Mouse (Mus musculus) T-cell, adult 2 months (primary cell): ENCODE measurements around the gene H2al2a.
"Not testable (repeated sequence)": the region's sequence is repeated elsewhere in the genome, so short reads cannot be mapped to it uniquely, and the experiment has no call there.

ENCODE experiments used
- DNase-seq: peaks from one replicate; pipeline ENCODE4 v3.0.0; 2022; ENCODE audit warnings: low spot score

Gene H2al2a

GRCm38 (mm10) chr2:17977645-17978044 is 19.1 kb downstream of the H2al2a start:
- DNase-seq = not testable (repeated sequence)

GRCm38 (mm10) chr2:17975601-17976327 is 21.0 kb downstream of the H2al2a start:
- no peak for DNase-seq

GRCm38 (mm10) chr2:17973868-17974440 is 22.8 kb downstream of the H2al2a start:
- DNase-seq = no peak

GRCm38 (mm10) chr2:17973246-17973645 is 23.5 kb downstream of the H2al2a start:
- no peak for DNase-seq

- DNase-seq = no peak
Measured at GRCm38 (mm10) chr2:17972843-17973242, 23.9 kb downstream of the H2al2a start.

GRCm38 (mm10) chr2:17971407-17971806 is 25.4 kb downstream of the H2al2a start:
- no peak for DNase-seq

- no peak for DNase-seq
Measured at GRCm38 (mm10) chr2:17970662-17971061, 26.1 kb downstream of the H2al2a start.

GRCm38 (mm10) chr2:17970187-17970586 is 26.6 kb downstream of the H2al2a start:
- DNase-seq = no peak

GRCm38 (mm10) chr2:17968571-17968970 is 28.2 kb downstream of the H2al2a start:
- no peak for DNase-seq

- not testable (repeated sequence) for DNase-seq
Measured at GRCm38 (mm10) chr2:17968037-17968436, 28.7 kb downstream of the H2al2a start.

- DNase-seq = no peak
Measured at GRCm38 (mm10) chr2:17959501-17959900, 37.3 kb downstream of the H2al2a start.

GRCm38 (mm10) chr2:17946875-17947274 is 49.9 kb downstream of the H2al2a start:
- no peak for DNase-seq
